Mouse (Mus musculus): ENCODE results near the gene Coro6.

Gene Coro6

GRCm38 (mm10) chr11:77490451-77490850 is 28.2 kb downstream of the Coro6 start:
- in situ Hi-C loops (cut with MboI; ENCODE audit: low pct_unique_long_range_greater_than_20kb in 1 of 2, low sequenced_read_pairs in 2 of 2, unreplicated experiment in 1 of 2): no loop called here

- in situ Hi-C loops (cut with MboI; ENCODE audit: low pct_unique_long_range_greater_than_20kb in 1 of 2, low sequenced_read_pairs in 2 of 2, unreplicated experiment in 1 of 2): no loop called here
These were observed 28.9 kb downstream of the Coro6 start for GRCm38 (mm10) chr11:77491123-77491501.

GRCm38 (mm10) chr11:77491502-77492291 is 29.5 kb downstream of the Coro6 start:
- in situ Hi-C loops (cut with MboI; ENCODE audit: low pct_unique_long_range_greater_than_20kb in 1 of 2, low sequenced_read_pairs in 2 of 2, unreplicated experiment in 1 of 2): no loop called here

GRCm38 (mm10) chr11:77492311-77492871 is 30.2 kb downstream of the Coro6 start:
- in situ Hi-C loops (cut with MboI; ENCODE audit: low pct_unique_long_range_greater_than_20kb in 1 of 2, low sequenced_read_pairs in 2 of 2, unreplicated experiment in 1 of 2): no loop called here

GRCm38 (mm10) chr11:77492911-77493332 is 30.7 kb downstream of the Coro6 start:
- in situ Hi-C loops (cut with MboI; ENCODE audit: low pct_unique_long_range_greater_than_20kb in 1 of 2, low sequenced_read_pairs in 2 of 2, unreplicated experiment in 1 of 2): no loop called here

- in situ Hi-C loops (cut with MboI; ENCODE audit: low pct_unique_long_range_greater_than_20kb in 1 of 2, low sequenced_read_pairs in 2 of 2, unreplicated experiment in 1 of 2): no loop called here
These were observed 31.5 kb downstream of the Coro6 start, which contains the start of gene Git1 for GRCm38 (mm10) chr11:77493512-77494343. TSS of gene Git1 (plus strand) at chr11:77493562.

- in situ Hi-C loops (cut with MboI; ENCODE audit: low pct_unique_long_range_greater_than_20kb in 1 of 2, low sequenced_read_pairs in 2 of 2, unreplicated experiment in 1 of 2): no loop called here
These were observed 32.1 kb downstream of the Coro6 start for GRCm38 (mm10) chr11:77494344-77494676.

- in situ Hi-C loops (cut with MboI; ENCODE audit: low pct_unique_long_range_greater_than_20kb in 1 of 2, low sequenced_read_pairs in 2 of 2, unreplicated experiment in 1 of 2): no loop called here
These were observed 32.6 kb downstream of the Coro6 start for GRCm38 (mm10) chr11:77494782-77495181.

- in situ Hi-C loops (cut with MboI; ENCODE audit: low pct_unique_long_range_greater_than_20kb in 1 of 2, low sequenced_read_pairs in 2 of 2, unreplicated experiment in 1 of 2): no loop called here
These were observed 33.3 kb downstream of the Coro6 start for GRCm38 (mm10) chr11:77495507-77495906.

- in situ Hi-C loops (cut with MboI; ENCODE audit: low pct_unique_long_range_greater_than_20kb in 1 of 2, low sequenced_read_pairs in 2 of 2, unreplicated experiment in 1 of 2): no loop called here
These were observed 35.1 kb downstream of the Coro6 start for GRCm38 (mm10) chr11:77497341-77497756.

- in situ Hi-C loops (cut with MboI; ENCODE audit: low pct_unique_long_range_greater_than_20kb in 1 of 2, low sequenced_read_pairs in 2 of 2, unreplicated experiment in 1 of 2): no loop called here
These were observed 35.6 kb downstream of the Coro6 start for GRCm38 (mm10) chr11:77497851-77498250.

GRCm38 (mm10) chr11:77498261-77499139 is 36.3 kb downstream of the Coro6 start:
- in situ Hi-C loops (cut with MboI; ENCODE audit: low pct_unique_long_range_greater_than_20kb in 1 of 2, low sequenced_read_pairs in 2 of 2, unreplicated experiment in 1 of 2): no loop called here

- in situ Hi-C loops (cut with MboI; ENCODE audit: low pct_unique_long_range_greater_than_20kb in 1 of 2, low sequenced_read_pairs in 2 of 2, unreplicated experiment in 1 of 2): no loop called here
These were observed 37.1 kb downstream of the Coro6 start for GRCm38 (mm10) chr11:77499354-77499753.

GRCm38 (mm10) chr11:77500361-77501325 is 38.4 kb downstream of the Coro6 start:
- in situ Hi-C loops (cut with MboI; ENCODE audit: low pct_unique_long_range_greater_than_20kb in 1 of 2, low sequenced_read_pairs in 2 of 2, unreplicated experiment in 1 of 2): no loop called here

- in situ Hi-C loops (cut with MboI; ENCODE audit: low pct_unique_long_range_greater_than_20kb in 1 of 2, low sequenced_read_pairs in 2 of 2, unreplicated experiment in 1 of 2): no loop called here
These were observed 39.2 kb downstream of the Coro6 start for GRCm38 (mm10) chr11:77501392-77501791.

GRCm38 (mm10) chr11:77501971-77502370 is 39.8 kb downstream of the Coro6 start:
- in situ Hi-C loops (cut with MboI; ENCODE audit: low pct_unique_long_range_greater_than_20kb in 1 of 2, low sequenced_read_pairs in 2 of 2, unreplicated experiment in 1 of 2): no loop called here

- in situ Hi-C loops (cut with MboI; ENCODE audit: low pct_unique_long_range_greater_than_20kb in 1 of 2, low sequenced_read_pairs in 2 of 2, unreplicated experiment in 1 of 2): no loop called here
These were observed 40.3 kb downstream of the Coro6 start for GRCm38 (mm10) chr11:77502481-77502880.
